Mouse (Mus musculus) neural tube, embryonic 13.5 days (tissue): ENCODE results near the gene Gmds. TPM values are rescaled to one million over a fixed set of nuclear protein-coding genes. Genes with fewer than 3 reads are reported as not detected.
A peak's percentile ranks its signal among the peaks of the same experiment; 100 is the strongest.

Source experiments
- ATAC-seq: fragments of 200-750 bp; cut with Nextera tagmentation; 2 replicates; pipeline ENCODE4 v1.8.0; 2017; ENCODE audit warnings: low read depth, mild to moderate bottlenecking, moderate TSS enrichment, moderate library complexity
- H3K27ac ChIP-seq: fragments of 300-500 bp; sonication (generic); replicated peaks from 2 replicates; pipeline ENCODE4 v1.5.1; 2015; ENCODE audit warnings: moderate library complexity, mild to moderate bottlenecking, inconsistent platforms
- H3K27me3 ChIP-seq: fragments of 300-500 bp; sonication (generic); 2 replicates; pipeline ENCODE4 v1.6.1; 2015; ENCODE audit warnings: mild to moderate bottlenecking, inconsistent platforms
- H3K36me3 ChIP-seq: fragments of 300-500 bp; sonication (generic); 2 replicates; pipeline ENCODE4 v1.6.1; 2015; ENCODE audit warnings: mild to moderate bottlenecking, inconsistent platforms
- H3K4me1 ChIP-seq: fragments of 300-500 bp; sonication (generic); replicated peaks from 2 replicates; pipeline ENCODE4 v1.6.1; 2015; ENCODE audit warnings: inconsistent platforms
- H3K4me2 ChIP-seq: fragments of 300-500 bp; sonication (generic); 2 replicates; pipeline ENCODE4 v1.6.1; 2015; ENCODE audit warnings: inconsistent platforms, mild to moderate bottlenecking, moderate library complexity
- H3K4me3 ChIP-seq: fragments of 300-500 bp; sonication (generic); 2 replicates; pipeline ENCODE4 v1.5.1; 2015; ENCODE audit warnings: mild to moderate bottlenecking, inconsistent platforms
- H3K9ac ChIP-seq: fragments of 300-500 bp; sonication (generic); 2 replicates; pipeline ENCODE4 v1.6.1; 2015; ENCODE audit warnings: moderate library complexity, mild to moderate bottlenecking, inconsistent platforms
- H3K9me3 ChIP-seq: fragments of 300-500 bp; sonication (generic); 2 replicates; pipeline ENCODE4 v1.6.1; 2016; ENCODE audit warnings: inconsistent platforms
- WGBS: fragments of 180-500 bp; shearing (Covaris S2); methylation state at CpG from one replicate; pipeline ENCODE4 v1.1.7; 2015; 5-methylcytosine and 5-hydroxymethylcytosine counted together
- polyA plus RNA-seq: library from polyadenylated mRNA; unstranded; fragments of >200 nt; fragmentation: Nextera tagmentation; extraction: Ambion mirVana; gene quantifications from 2 replicates; pipeline ENCODE4 v1.2.1, GENCODE M21; 2015

The Gmds gene
- polyA plus RNA-seq, 1 experiment from 2014 or later, result 37.1 TPM

DNA sequence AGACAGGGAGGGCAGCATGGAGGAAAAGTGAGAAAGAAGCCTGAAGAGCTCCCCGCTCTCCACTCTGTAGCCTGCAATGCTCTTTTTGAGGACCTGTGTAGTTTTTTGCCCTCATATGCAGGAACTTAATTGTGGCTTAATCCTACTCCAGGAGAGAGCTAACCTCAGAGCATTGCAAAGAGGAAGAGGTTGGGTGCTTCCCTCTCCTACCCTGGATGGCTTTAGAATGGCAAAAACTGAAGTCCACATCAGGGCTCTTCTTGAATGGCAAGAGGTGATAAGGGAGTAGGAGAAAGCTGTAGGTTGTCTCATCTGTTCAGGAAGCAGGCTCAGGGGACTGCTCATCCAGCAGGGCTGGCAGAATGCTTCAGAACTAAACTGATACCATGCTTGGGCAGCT lies 513.4 kb downstream of the Gmds start:
- Histone ChIP-seq H3K4me3 (no peak overlapping the region), H3K4me1 (peaks cover 25% of the 10 kb centered on the region), H3K27ac (no peak overlapping the region), H3K27me3 (peaks cover 32% of the 10 kb centered on the region), H3K9ac (no peak overlapping the region), H3K9me3 (no peaks in the 10 kb centered on the region), H3K4me2 (no peak overlapping the region), H3K36me3 (no peaks in the 10 kb centered on the region)
- WGBS, result 96% methylated on average over 1 of the region's 1 CpGs
- ATAC-seq, result no peak

DNA sequence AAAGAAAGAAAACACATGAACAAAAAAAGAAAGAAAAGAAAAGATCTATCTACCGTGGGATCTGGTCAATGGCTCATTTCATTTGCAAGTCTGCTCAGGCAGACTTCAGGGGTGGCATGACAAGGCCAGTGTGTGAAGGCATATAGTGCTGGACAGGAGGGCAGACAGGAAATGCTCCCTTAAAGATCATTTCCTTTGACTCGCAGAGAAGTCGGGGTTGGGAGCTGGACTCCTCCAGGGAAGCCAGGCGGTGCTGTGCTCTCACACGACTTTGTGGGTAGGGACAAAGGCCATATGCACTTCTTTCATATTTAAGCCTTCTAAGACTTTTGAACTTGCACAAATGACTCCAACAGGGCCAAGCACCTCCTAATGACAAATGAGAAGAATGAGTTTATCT lies 515.2 kb downstream of the Gmds start:
- Histone ChIP-seq H3K27me3 (peaks cover 49% of the 10 kb centered on the region), H3K27ac (no peak overlapping the region), H3K9ac (no peak overlapping the region), H3K4me1 (peaks cover 25% of the 10 kb centered on the region), H3K4me2 (no peak overlapping the region), H3K36me3 (no peaks in the 10 kb centered on the region), H3K9me3 (no peaks in the 10 kb centered on the region), H3K4me3 (no peak overlapping the region)
- ATAC-seq, result no peak
- 14% methylated on average over 5 of the region's 5 CpGs for WGBS

DNA sequence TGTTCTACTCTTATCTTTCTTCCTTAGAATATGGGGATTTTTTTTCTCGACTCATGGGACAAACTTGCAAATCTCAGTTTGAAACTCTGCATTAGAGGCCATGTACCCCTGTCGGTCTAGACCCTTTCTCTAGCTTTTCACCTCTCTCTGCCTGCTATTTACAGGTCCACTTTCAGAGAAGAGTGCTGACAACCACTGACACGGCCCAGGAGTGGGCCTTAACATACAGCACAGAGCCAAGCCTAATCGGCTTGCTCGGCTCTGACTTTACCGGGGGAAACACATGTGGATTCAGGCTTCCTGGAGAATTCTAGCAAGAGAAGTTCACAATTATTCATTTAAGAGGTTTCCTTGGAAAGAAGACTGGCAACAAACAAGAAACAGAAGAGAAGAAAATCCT lies 517.5 kb downstream of the Gmds start:
- Histone ChIP-seq H3K4me2 (peak overlapping the region; percentile 50), H3K27ac (peak overlapping the region; percentile 24; the same call in 1 of the 2 replicates), H3K9me3 (no peaks in the 10 kb centered on the region), H3K27me3 (peaks cover 70% of the 10 kb centered on the region), H3K9ac (peak overlapping the region; percentile 66), H3K36me3 (no peaks in the 10 kb centered on the region), H3K4me1 (peaks cover 25% of the 10 kb centered on the region), H3K4me3 (peak overlapping the region; percentile 27; the same call in 1 of the 2 replicates)
- no peak for ATAC-seq
- 25% methylated on average over 6 of the region's 6 CpGs for WGBS

DNA sequence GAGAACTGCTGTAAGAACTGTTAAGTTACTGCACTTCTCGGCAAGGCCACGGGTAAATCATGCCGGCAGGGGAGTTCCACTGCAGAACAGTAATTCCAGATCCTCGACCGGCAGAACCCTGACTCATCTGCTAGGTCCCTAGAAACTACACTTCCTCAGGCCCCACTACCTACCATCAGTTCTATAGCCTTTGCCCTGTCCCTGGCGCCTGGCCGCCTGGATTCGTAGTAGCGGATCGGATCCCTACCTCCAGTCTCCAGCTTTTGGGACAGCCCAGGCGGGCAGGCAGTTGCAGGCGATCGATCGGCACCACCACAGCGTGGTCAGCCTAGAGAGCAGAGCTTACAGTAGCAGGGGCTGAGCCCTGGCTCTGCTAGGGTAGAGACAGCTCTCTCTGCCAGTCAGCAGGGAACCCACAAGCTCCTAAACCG lies 517.9 kb downstream of the Gmds start:
- Histone ChIP-seq H3K27ac (peak overlapping the region; percentile 24; the same call in 1 of the 2 replicates), H3K36me3 (no peaks in the 10 kb centered on the region), H3K4me2 (peak overlapping the region; percentile 50), H3K27me3 (peaks cover 75% of the 10 kb centered on the region), H3K9ac (peak overlapping the region; percentile 66), H3K4me3 (peak overlapping the region; percentile 27), H3K4me1 (peaks cover 27% of the 10 kb centered on the region), H3K9me3 (no peaks in the 10 kb centered on the region)
- 2% methylated on average over 16 of the region's 16 CpGs for WGBS
- peak; percentile 67 for ATAC-seq

DNA sequence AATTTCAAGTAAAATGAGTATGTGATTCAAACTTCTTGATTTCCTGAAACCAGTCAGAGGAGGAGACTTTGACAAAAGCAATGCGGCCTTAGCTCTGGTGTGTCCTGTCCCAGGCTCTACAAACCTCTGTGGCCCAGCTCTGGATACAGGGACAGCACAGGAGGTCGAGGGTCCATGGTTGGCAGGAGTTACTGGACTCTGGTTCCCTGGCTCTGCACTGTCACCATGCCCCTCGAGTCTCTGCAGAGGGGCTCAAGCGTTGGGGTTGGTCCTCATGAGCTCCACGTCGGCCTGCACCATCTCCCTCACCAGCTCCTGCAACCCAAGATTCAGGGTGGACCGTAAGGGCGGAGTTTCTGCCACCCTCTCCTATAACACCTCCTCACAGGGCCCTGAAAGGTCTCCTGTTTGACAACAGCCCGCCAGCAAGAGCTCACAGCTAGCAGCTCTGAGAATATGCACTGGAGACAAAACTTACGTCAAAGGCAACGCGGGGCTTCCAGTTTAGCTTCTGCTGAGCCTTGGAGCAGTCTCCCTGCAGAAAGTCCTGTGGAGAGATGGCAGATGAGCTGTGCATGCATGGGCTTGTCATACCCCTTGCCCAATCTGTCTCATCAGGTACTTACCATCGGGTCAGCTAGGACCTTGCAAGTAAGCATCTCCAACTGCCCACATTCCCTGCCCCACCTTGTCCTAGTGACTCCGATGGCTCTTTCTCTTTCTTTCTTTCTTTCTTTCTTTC lies 518.7 kb downstream of the Gmds start:
- Histone ChIP-seq H3K27me3 (peaks cover 76% of the 10 kb centered on the region), H3K9me3 (no peaks in the 10 kb centered on the region), H3K27ac (0 out of 2 replicates have a peak overlapping the region, but pooled peaks have one; percentile 15), H3K4me2 (peak overlapping the region; percentile 1; the same call in 1 of the 2 replicates), H3K36me3 (no peaks in the 10 kb centered on the region), H3K9ac (no peak overlapping the region), H3K4me1 (peaks cover 33% of the 10 kb centered on the region), H3K4me3 (no peak overlapping the region)
- ATAC-seq, result no peak
- 41% methylated on average over 14 of the region's 14 CpGs for WGBS

DNA sequence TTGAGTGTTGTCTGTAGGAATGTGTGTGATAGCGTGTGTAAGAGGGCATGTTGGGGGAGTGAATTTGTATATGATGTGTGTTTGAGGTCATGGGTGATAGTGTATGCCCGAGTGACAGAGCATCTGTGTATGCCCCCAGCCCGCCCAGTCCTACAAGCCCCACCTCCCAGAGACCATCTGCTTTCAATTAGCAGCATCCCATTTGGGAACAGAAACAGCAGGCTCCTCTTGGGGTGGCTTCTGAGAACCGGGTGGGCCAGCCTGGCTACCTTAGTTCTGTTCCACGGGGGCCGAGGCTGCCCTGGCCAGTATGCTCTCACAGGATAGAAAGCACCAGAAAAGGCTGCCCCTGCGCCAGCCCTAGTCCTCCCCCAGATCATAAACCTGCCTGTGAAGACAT lies 520.2 kb downstream of the Gmds start:
- Histone ChIP-seq H3K4me3 (no peak overlapping the region), H3K9ac (no peak overlapping the region), H3K4me2 (no peak overlapping the region), H3K36me3 (no peaks in the 10 kb centered on the region), H3K9me3 (no peaks in the 10 kb centered on the region), H3K4me1 (peaks cover 33% of the 10 kb centered on the region), H3K27me3 (peaks cover 89% of the 10 kb centered on the region), H3K27ac (no peak overlapping the region)
- ATAC-seq, result no peak
- WGBS, result 55% methylated on average over 7 of the region's 7 CpGs

DNA sequence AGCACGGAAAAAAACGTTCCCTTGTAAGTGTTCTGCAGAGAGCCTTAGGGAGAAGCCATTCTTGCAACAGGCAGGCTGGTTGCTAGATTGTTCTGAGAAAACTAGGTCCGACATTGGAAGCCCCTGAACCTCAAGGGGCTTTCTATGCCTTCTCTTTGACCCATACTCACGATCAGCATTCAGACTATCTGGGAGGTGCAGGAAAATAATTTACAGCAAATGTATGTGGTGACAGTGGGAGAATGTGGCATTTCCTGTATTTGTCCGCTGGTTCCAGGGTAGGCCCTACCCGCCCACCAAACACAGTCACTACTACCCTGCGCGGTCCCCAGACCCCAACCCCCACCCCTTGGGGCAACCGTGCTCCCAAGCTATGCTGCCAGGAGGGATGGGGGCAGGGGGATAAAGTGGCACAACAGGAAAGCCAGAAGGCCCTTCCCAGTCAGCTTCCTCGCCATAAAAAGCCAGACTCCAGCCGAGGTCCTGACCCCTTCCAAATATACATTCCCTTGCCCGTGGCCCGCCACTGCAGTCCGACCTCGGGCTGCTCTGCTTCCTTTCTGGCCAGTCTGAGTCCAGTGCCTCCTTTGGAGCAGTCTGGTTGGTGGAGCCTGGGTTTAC lies 523.0 kb downstream of the Gmds start:
- H3K4me2 ChIP-seq, result peak overlapping the region; percentile 48
- H3K9ac ChIP-seq, result no peak overlapping the region
- no peak overlapping the region for H3K4me3 ChIP-seq
- H3K27ac ChIP-seq, result peak overlapping the region; percentile 34; the same call in 1 of the 2 replicates
- no peak for ATAC-seq
- 19% methylated on average over 15 of the region's 15 CpGs for WGBS
- peaks cover 95% of the 10 kb centered on the region for H3K27me3 ChIP-seq
- H3K9me3 ChIP-seq, result no peaks in the 10 kb centered on the region
- H3K36me3 ChIP-seq, result no peaks in the 10 kb centered on the region
- H3K4me1 ChIP-seq, result peaks cover 20% of the 10 kb centered on the region; the same call in 1 of the 2 replicates

DNA sequence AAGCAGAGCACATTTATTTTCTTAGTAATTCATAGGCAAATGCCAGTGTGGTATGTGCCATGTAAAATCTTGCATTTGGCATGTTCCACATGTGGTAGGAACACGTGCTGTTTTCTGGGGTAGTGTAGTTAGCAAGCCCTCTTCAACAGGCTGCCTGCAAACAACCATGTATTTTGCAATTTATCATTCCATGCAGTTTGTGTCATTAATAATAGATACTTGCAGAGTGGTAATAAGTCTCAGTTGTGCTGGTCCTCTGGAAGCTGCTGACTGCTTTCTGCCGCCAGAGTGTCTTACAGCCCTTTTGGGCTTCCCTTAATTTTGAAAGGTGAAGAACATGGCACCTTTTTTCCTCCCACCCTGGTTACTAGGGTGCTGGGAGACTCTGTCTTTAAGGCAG lies 525.8 kb downstream of the Gmds start:
- WGBS, result 38% methylated on average over 2 of the region's 2 CpGs
- peaks cover 24% of the 10 kb centered on the region; the same call in 1 of the 2 replicates for H3K4me1 ChIP-seq
- peaks cover 94% of the 10 kb centered on the region for H3K27me3 ChIP-seq
- peak overlapping the region; percentile 28 for H3K27ac ChIP-seq
- H3K4me3 ChIP-seq, result peak overlapping the region; percentile 14
- H3K9me3 ChIP-seq, result no peaks in the 10 kb centered on the region
- no peaks in the 10 kb centered on the region for H3K36me3 ChIP-seq
- no peak for ATAC-seq
- H3K9ac ChIP-seq, result peak overlapping the region; percentile 13
- H3K4me2 ChIP-seq, result peak overlapping the region; percentile 48

DNA sequence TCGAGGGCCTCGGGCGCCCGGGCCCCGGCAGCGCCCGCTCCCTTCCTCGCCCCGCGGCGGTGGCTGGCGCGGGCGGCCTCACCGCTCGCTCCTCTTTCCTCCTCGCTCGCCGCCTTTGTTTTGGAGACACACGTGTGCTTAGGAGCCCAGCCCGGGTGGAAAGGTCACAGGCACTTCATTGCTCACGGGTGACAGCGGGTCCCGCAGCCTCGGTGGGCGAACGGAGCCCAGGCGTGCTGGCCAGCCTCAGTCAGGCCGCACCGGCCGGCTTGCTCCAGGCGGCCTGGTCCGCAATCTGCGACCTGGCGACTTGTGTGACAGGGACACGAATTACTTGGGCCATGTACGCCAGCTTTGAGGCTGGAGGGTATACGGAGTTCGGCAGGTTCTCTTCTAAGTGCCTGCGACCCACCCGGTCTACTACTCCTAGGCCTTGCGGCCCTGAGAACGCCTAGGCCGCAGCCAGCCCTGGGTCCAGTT lies 527.0 kb downstream of the Gmds start:
- peak overlapping the region; percentile 64 for H3K27ac ChIP-seq
- no peak for ATAC-seq
- H3K4me1 ChIP-seq, result peaks cover 35% of the 10 kb centered on the region
- H3K9me3 ChIP-seq, result no peaks in the 10 kb centered on the region
- 6% methylated on average over 44 of the region's 44 CpGs for WGBS
- H3K9ac ChIP-seq, result peak overlapping the region; percentile 72
- H3K4me3 ChIP-seq, result peak overlapping the region; percentile 39
- H3K36me3 ChIP-seq, result no peaks in the 10 kb centered on the region
- H3K27me3 ChIP-seq, result peaks cover 95% of the 10 kb centered on the region
- peak overlapping the region; percentile 48 for H3K4me2 ChIP-seq

DNA sequence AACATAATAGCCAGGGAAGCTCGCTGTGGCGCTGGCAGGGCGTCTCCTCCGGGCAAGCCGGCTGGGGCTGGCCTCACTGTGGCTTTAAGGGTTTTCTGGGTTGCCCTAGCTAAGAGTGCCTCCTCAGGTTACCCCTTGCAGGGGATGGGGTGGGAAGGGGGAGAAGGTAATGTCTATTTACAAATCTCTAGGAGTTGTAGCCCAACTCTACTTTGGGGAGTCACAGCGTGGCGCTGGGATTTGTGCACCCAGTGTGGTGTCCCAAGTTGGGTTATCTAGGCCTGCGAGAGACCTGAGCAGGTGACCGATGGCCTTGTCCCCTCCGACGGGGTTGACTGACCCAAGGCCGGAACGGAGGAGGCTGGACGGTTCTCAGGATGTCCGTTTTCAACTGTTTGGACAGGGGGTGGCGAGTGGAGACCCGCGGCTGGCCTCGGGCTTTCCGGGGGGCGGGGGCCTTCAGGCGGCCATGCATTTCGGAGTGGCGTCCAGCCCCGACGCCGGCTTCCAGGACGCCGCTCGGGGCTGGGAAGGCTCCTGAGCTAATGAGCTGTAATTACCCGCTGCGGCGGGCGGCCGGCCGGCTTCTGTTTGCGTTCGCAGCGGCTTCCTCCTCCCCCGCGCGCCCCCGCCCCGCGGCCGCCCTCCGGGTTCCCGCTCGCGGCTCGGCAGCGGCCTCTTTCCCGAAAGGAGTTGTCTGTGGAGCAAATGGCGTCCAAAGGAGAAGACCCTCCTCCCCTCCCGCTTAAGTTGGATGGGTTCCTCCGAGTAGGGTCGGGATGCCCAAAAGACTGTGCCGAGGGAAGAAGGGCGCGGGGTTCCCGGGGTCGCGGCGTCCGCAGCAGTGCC lies 527.6 kb downstream of the Gmds start:
- H3K27me3 ChIP-seq, result peaks cover 95% of the 10 kb centered on the region
- peak overlapping the region; percentile 64 for H3K27ac ChIP-seq

DNA sequence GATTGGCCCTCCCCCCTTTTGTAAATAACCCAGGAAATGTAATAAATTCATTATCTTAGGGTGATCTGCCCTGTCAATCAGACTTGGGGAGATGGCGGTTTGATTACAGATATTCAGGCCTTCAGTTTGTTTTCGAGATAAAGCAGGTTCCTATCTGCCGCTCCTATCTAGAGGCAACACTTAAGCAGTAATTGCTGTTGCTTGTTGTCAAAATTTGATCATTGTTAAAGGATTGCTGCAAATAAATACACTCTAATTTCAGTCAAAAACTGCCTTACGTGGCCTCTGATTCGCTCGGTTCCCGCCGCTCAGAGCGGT lies 528.2 kb downstream of the Gmds start:
- peak overlapping the region; percentile 64 for H3K27ac ChIP-seq
- WGBS, result under 1% methylated on average over 9 of the region's 9 CpGs
- H3K4me2 ChIP-seq, result peak overlapping the region; percentile 48

More for the DNA sequence above, 527.6 kb downstream of the Gmds start:
- H3K9me3 ChIP-seq, result no peaks in the 10 kb centered on the region
- peak overlapping the region; percentile 72 for H3K9ac ChIP-seq
- H3K36me3 ChIP-seq, result no peaks in the 10 kb centered on the region
- H3K4me3 ChIP-seq, result peak overlapping the region; percentile 39
- WGBS, result under 1% methylated on average over 64 of the region's 65 CpGs
- no peak for ATAC-seq
- H3K4me2 ChIP-seq, result peak overlapping the region; percentile 48
- peaks cover 41% of the 10 kb centered on the region for H3K4me1 ChIP-seq

DNA sequence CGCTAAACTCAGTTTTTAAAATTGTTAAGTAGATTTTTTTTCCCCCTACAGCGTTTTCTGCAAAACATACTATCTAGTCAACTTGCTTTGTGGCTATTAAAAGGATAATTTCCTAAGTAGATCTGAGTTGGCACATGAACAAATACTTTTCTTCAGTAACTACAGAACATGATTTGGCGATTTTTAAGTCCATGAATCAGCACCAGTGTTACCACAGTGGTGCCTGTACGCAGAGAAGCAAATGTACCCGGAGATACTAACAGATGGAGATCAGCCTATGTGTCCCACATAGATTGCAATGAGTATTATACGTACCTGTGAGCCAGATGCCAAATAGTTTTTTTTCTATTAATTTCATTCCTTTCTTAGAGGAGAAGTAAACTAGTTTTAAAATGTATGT lies 528.8 kb downstream of the Gmds start:
- WGBS, result 6% methylated on average over 6 of the region's 6 CpGs
- peaks cover 95% of the 10 kb centered on the region for H3K27me3 ChIP-seq
- H3K4me3 ChIP-seq, result peak overlapping the region; percentile 26

More for the DNA sequence above, 528.2 kb downstream of the Gmds start:
- H3K4me3 ChIP-seq, result peak overlapping the region; percentile 39
- no peaks in the 10 kb centered on the region for H3K36me3 ChIP-seq
- H3K27me3 ChIP-seq, result peaks cover 95% of the 10 kb centered on the region
- no peaks in the 10 kb centered on the region for H3K9me3 ChIP-seq
- peaks cover 39% of the 10 kb centered on the region for H3K4me1 ChIP-seq
- H3K9ac ChIP-seq, result peak overlapping the region; percentile 72
- ATAC-seq, result no peak

More for the DNA sequence above, 528.8 kb downstream of the Gmds start:
- no peak for ATAC-seq
- no peak overlapping the region for H3K9ac ChIP-seq
- H3K9me3 ChIP-seq, result no peaks in the 10 kb centered on the region
- H3K36me3 ChIP-seq, result no peaks in the 10 kb centered on the region
- H3K27ac ChIP-seq, result no peak overlapping the region
- no peak overlapping the region for H3K4me2 ChIP-seq
- peaks cover 36% of the 10 kb centered on the region for H3K4me1 ChIP-seq
